Mouse (Mus musculus): Measurements from ENCODE around the gene 9130008F23Rik. TPM values are rescaled to one million over a fixed set of nuclear protein-coding genes. Genes with fewer than 3 reads are reported as not detected.

9130008F23Rik gene
- 19.6 and 28.5 TPM in 2 replicates for polyA plus RNA-seq (2012; rRNA removed)

- peak; percentile 58 for DNase-seq (ENCODE audit: low spot score)
Measured at GRCm38 (mm10) chr17:40879924-40880691, at the start of gene 9130008F23Rik. Gene 9130008F23Rik, minus strand, starts transcription at chr17:40880559.

GRCm38 (mm10) chr17:40915499-40915898 lies 35.1 kb upstream of the 9130008F23Rik start:
- DNase-seq (ENCODE audit: low spot score): no peak

- DNase-seq (ENCODE audit: low spot score): no peak
Measured at GRCm38 (mm10) chr17:40914250-40914649, 33.9 kb upstream of the 9130008F23Rik start, which contains the start of gene Glyatl3. Gene Glyatl3, minus strand, starts transcription at chr17:40914350.

- no peak for DNase-seq (ENCODE audit: low spot score)
Measured at GRCm38 (mm10) chr17:40904721-40905154, 24.4 kb upstream of the 9130008F23Rik start.

GRCm38 (mm10) chr17:40904056-40904597 lies 23.8 kb upstream of the 9130008F23Rik start:
- DNase-seq (ENCODE audit: low spot score): no peak

- DNase-seq (ENCODE audit: low spot score): no peak
Measured at GRCm38 (mm10) chr17:40903345-40903744, 23.0 kb upstream of the 9130008F23Rik start.

- no peak for DNase-seq (ENCODE audit: low spot score)
Measured at GRCm38 (mm10) chr17:40899783-40900363, 19.5 kb upstream of the 9130008F23Rik start.

GRCm38 (mm10) chr17:40896863-40897262 lies 16.5 kb upstream of the 9130008F23Rik start:
- no peak for DNase-seq (ENCODE audit: low spot score)

GRCm38 (mm10) chr17:40887849-40888536 lies 7.6 kb upstream of the 9130008F23Rik start:
- no peak for DNase-seq (ENCODE audit: low spot score)

- DNase-seq (ENCODE audit: low spot score): no peak
Measured at GRCm38 (mm10) chr17:40885155-40885554, 4.8 kb upstream of the 9130008F23Rik start.

GRCm38 (mm10) chr17:40882172-40882571 lies 1.8 kb upstream of the 9130008F23Rik start:
- no peak for DNase-seq (ENCODE audit: low spot score)

- no peak for DNase-seq (ENCODE audit: low spot score)
Measured at GRCm38 (mm10) chr17:40879528-40879923, 833 bp downstream of the 9130008F23Rik start.

- DNase-seq (ENCODE audit: low spot score): no peak
Measured at GRCm38 (mm10) chr17:40877741-40878140, 2.6 kb downstream of the 9130008F23Rik start.

GRCm38 (mm10) chr17:40875568-40875967 lies 4.8 kb downstream of the 9130008F23Rik start:
- DNase-seq (ENCODE audit: low spot score): no peak

- DNase-seq (ENCODE audit: low spot score): no peak
Measured at GRCm38 (mm10) chr17:40874701-40875100, 5.7 kb downstream of the 9130008F23Rik start.

GRCm38 (mm10) chr17:40873582-40874011 lies 6.8 kb downstream of the 9130008F23Rik start:
- DNase-seq (ENCODE audit: low spot score): no peak

GRCm38 (mm10) chr17:40872626-40873025 lies 7.7 kb downstream of the 9130008F23Rik start:
- DNase-seq (ENCODE audit: low spot score): no peak

- no peak for DNase-seq (ENCODE audit: low spot score)
Measured at GRCm38 (mm10) chr17:40868952-40869747, 11.2 kb downstream of the 9130008F23Rik start.

GRCm38 (mm10) chr17:40855065-40855464 lies 25.3 kb downstream of the 9130008F23Rik start:
- no peak for DNase-seq (ENCODE audit: low spot score)

GRCm38 (mm10) chr17:40837308-40837707 lies 43.1 kb downstream of the 9130008F23Rik start:
- DNase-seq (ENCODE audit: low spot score): no peak

GRCm38 (mm10) chr17:40831870-40832269 lies 48.5 kb downstream of the 9130008F23Rik start:
- DNase-seq (ENCODE audit: low spot score): no peak
